Mouse (Mus musculus) kidney, adult 2 months (tissue): Measurements from ENCODE around the gene Olfr1385. TPM values are rescaled to one million over a fixed set of nuclear protein-coding genes. Genes with fewer than 3 reads are reported as not detected.

Experiments used
- polyA plus RNA-seq: library from polyadenylated mRNA; depleted of rRNA; stranded (reverse); fragments of >200 nt; gene quantifications from 2 replicates; pipeline ENCODE4 v1.2.3, GENCODE M21; 2012; rRNA removed

Olfr1385 gene
- polyA plus RNA-seq, 1 experiment = not detected

Other genes starting within 250 kb of the Olfr1385 start
- gene Mgat1, start 244.9 kb upstream of the Olfr1385 start, polyA plus RNA-seq = 157 and 198 TPM in 2 replicates
- 0.72 and 1.5 TPM in 2 replicates for gene Olfr1393, start 210.8 kb upstream of the Olfr1385 start, polyA plus RNA-seq
- gene Olfr1392, start 203.8 kb upstream of the Olfr1385 start, polyA plus RNA-seq = 0.46 and 0.47 TPM in 2 replicates
- gene Olfr10, start 184.3 kb upstream of the Olfr1385 start, polyA plus RNA-seq = not detected in 2 replicates
- gene Olfr1391, start 166.3 kb upstream of the Olfr1385 start, polyA plus RNA-seq = not detected in 2 replicates
- gene Olfr1390, start 153.9 kb upstream of the Olfr1385 start, polyA plus RNA-seq = not detected in 2 replicates
- gene Olfr1389, start 66.0 kb upstream of the Olfr1385 start, polyA plus RNA-seq = not detected in 2 replicates
- gene Olfr1388, start 52.4 kb upstream of the Olfr1385 start, polyA plus RNA-seq = 0.02 and 0.04 TPM in 2 replicates
- gene Olfr1387, start 33.7 kb upstream of the Olfr1385 start, polyA plus RNA-seq = not detected in 2 replicates
- not detected in 2 replicates for gene Olfr1386, start 24.0 kb upstream of the Olfr1385 start, polyA plus RNA-seq
- not detected in 2 replicates for gene Olfr1384, start 17.7 kb downstream of the Olfr1385 start, polyA plus RNA-seq
- not detected in 2 replicates for gene Olfr1383, start 30.6 kb downstream of the Olfr1385 start, polyA plus RNA-seq
- not detected in 2 replicates for gene Olfr1382, start 39.2 kb downstream of the Olfr1385 start, polyA plus RNA-seq
- not detected in 2 replicates for gene Olfr1381, start 54.4 kb downstream of the Olfr1385 start, polyA plus RNA-seq
- gene Olfr1380, start 67.8 kb downstream of the Olfr1385 start, polyA plus RNA-seq = not detected in 2 replicates
- 9.7 and 9.9 TPM in 2 replicates for gene Flt4, start 120.2 kb downstream of the Olfr1385 start, polyA plus RNA-seq
- gene Scgb3a1, start 174.5 kb downstream of the Olfr1385 start, polyA plus RNA-seq = not detected in 2 replicates
- gene Cnot6, start 223.7 kb downstream of the Olfr1385 start, polyA plus RNA-seq = 10.5 and 14.1 TPM in 2 replicates